Mouse (Mus musculus) intestine, postnatal 0 days (tissue): ENCODE measurements around the gene Cdk17. TPM values are rescaled to one million over a fixed set of nuclear protein-coding genes. Genes with fewer than 3 reads are reported as not detected.
A peak's percentile ranks its signal among the peaks of the same experiment; 100 is the strongest.

ENCODE experiments used
- ATAC-seq: fragments of 200-750 bp; cut with Nextera tagmentation; 2 replicates; pipeline ENCODE4 v1.8.0; 2017; ENCODE audit warnings: mild to moderate bottlenecking, moderate TSS enrichment, moderate library complexity
- H3K27ac ChIP-seq: fragments of 300-500 bp; sonication (generic); 2 replicates; pipeline ENCODE4 v1.5.1; 2014; ENCODE audit warnings: mild to moderate bottlenecking, low read depth, low read length, moderate library complexity
- H3K27me3 ChIP-seq: fragments of 300-500 bp; sonication (generic); replicated peaks from 2 replicates; pipeline ENCODE4 v1.6.1; 2014; ENCODE audit warnings: low read length, mixed read lengths; ENCODE audit not compliant: control insufficient read depth, insufficient read depth
- H3K36me3 ChIP-seq: fragments of 300-500 bp; sonication (generic); 2 replicates; pipeline ENCODE4 v1.6.1; 2014; ENCODE audit warnings: mild to moderate bottlenecking, moderate library complexity; ENCODE audit not compliant: control insufficient read depth, insufficient read depth
- H3K4me1 ChIP-seq: fragments of 300-500 bp; sonication (generic); replicated peaks from 2 replicates; pipeline ENCODE4 v1.6.1; 2014; ENCODE audit warnings: antibody characterized with exemption, low read length, mixed read lengths; ENCODE audit not compliant: control insufficient read depth, insufficient read depth
- H3K4me2 ChIP-seq: fragments of 300-500 bp; sonication (generic); replicated peaks from 2 replicates; pipeline ENCODE4 v1.6.1; 2014; ENCODE audit warnings: low read depth, mild to moderate bottlenecking, moderate library complexity
- H3K4me3 ChIP-seq: fragments of 300-500 bp; sonication (generic); 2 replicates; pipeline ENCODE4 v1.5.1; 2014; ENCODE audit warnings: low read depth, low read length
- H3K9ac ChIP-seq: fragments of 300-500 bp; sonication (generic); 2 replicates; pipeline ENCODE4 v1.6.1; 2014; ENCODE audit warnings: mild to moderate bottlenecking, low read depth, low read length
- H3K9me3 ChIP-seq: fragments of 300-500 bp; sonication (generic); 2 replicates; pipeline ENCODE4 v1.6.1; 2016; ENCODE audit warnings: mixed run types; ENCODE audit not compliant: control insufficient read depth
- CTCF ChIP-seq: sonication (generic); IDR thresholded peaks from 2 replicates; pipeline ENCODE4 v1.5.1; 2016; ENCODE audit warnings: low read depth, mild to moderate bottlenecking, control low read depth, antibody characterized with exemption, moderate library complexity
- WGBS: fragments of 180-500 bp; shearing (Covaris S2); extraction: QIAGEN DNeasy Blood & Tissue Kit; methylation state at CpG from one replicate; pipeline ENCODE4 v1.1.7; 2014; 5-methylcytosine and 5-hydroxymethylcytosine counted together
- polyA plus RNA-seq: library from polyadenylated mRNA; unstranded; fragments of >200 nt; fragmentation: Nextera tagmentation; extraction: Ambion mirVana; gene quantifications from 2 replicates; pipeline ENCODE4 v1.2.1, GENCODE M21; 2015

The Cdk17 gene
- polyA plus RNA-seq, 1 experiment from 2014 or later, result 8.2 TPM

DNA sequence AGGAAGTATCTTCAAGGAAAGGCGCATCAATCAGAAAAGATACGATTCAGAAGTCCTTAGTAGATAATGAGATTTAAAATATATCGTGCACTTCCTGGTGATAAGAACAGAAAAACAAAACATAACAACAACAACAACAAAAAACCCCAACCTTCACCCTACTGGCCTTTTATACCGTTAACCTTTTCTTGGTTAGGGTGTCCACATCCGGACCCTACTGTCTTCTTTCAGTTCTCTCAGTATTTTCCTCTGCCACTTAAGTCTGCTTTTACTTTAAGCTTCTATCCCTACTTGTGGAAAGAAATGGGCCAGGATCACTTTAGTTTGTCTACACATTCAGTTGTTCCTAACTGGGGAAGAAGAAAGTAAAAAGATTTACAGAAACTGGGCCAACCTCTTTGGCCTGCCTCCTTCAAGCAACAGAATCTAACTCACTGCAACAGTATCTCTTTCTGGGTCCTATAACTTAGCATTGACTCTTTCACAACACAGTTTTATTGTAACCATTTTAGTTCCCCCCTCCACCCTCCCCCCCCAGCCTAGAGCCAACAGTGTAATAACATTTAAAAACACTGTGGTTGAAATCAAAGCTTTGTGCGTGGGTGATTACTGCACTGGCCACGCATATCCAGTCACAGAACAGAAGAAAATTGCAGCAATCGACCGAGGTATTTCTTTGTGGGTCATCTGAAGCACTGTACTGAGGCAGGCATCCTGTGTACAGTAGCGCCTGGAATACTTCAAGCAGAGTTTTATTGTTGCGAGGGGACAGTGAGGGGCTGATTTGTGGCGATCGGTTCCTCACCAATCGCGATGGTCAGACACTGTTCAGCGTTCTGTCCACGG, 801 bp upstream of the Cdk17 start:
- Histone ChIP-seq H3K27ac (peak overlapping the region; percentile 23; the same call in 1 of the 2 replicates), H3K9me3 (no peaks in the 10 kb centered on the region), H3K4me2 (peak overlapping the region; percentile 95), H3K4me1 (no peaks in the 10 kb centered on the region), H3K4me3 (peak overlapping the region; percentile 95), H3K36me3 (no peaks in the 10 kb centered on the region), H3K27me3 (no peaks in the 10 kb centered on the region), H3K9ac (no peak overlapping the region)
- TF ChIP-seq CTCF, result no peak
- peak; percentile 62 for ATAC-seq
- 22% methylated on average over 17 of the region's 17 CpGs for WGBS

DNA sequence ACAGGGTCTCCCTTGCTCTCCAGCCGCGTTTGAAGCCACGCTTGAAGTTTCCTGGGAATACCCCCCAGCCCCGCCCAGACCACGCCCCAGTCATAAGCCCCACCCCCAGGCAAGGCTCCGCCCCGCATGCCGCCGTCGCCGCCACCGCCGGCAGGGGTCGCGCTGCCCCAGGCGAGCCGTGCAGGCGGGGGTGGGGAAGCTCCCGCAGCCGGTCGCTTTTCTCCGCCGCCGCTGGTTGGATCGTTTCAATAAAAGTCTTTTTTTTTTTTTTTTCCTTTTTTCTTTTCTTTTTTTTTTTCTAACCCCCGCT, 223 bp upstream of the Cdk17 start:
- ATAC-seq, result peak; percentile 94
- Histone ChIP-seq H3K4me3 (peak overlapping the region; percentile 95), H3K27me3 (no peaks in the 10 kb centered on the region), H3K9me3 (no peaks in the 10 kb centered on the region), H3K36me3 (no peaks in the 10 kb centered on the region), H3K4me1 (no peaks in the 10 kb centered on the region), H3K9ac (peak overlapping the region; percentile 95), H3K27ac (peak overlapping the region; percentile 97), H3K4me2 (peak overlapping the region; percentile 95)
- under 1% methylated on average over 26 of the region's 26 CpGs for WGBS
- peak; percentile 92 for TF ChIP-seq CTCF

DNA sequence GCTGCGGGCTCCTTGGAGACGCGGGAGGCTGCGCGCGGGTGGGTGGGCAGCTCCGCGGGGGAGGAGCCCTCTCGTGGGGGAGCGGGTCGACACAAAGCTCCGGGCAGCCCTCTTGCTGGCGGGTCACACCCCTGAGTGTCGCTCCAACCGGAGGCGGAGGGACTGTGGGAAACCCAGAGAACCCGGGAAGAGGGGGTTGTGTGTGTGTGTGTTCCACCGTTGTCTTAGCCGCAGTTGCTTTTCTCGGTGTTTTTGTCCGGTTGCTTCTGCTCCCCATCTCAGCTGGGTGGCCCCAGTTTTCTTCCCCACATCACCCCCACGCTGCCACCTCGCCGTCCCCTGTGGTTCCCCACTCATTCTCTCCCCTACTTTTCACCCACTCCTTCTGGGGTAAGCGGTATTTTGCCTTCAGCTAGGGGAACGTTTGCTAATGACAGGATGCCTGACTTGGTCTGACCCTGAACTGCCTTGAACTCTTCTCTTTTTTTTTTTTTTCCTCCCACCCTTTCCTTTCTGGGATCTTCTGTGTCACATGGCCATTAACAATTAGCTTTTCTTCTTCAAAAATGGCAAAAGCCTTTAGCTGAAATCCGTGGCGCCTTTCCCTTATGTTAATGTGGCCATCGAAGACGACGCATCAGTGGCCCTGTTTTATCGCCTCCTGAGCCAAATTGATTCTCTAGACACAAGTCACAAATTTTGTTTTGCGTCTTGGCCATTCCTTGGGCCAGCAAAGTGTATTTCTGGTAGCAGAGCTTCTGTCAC, 1.0 kb downstream of the Cdk17 start:
- Histone ChIP-seq H3K4me3 (peak overlapping the region; percentile 95), H3K4me2 (peak overlapping the region; percentile 95), H3K4me1 (no peaks in the 10 kb centered on the region), H3K36me3 (no peaks in the 10 kb centered on the region), H3K27ac (peak overlapping the region; percentile 97), H3K27me3 (no peaks in the 10 kb centered on the region), H3K9me3 (no peaks in the 10 kb centered on the region), H3K9ac (peak overlapping the region; percentile 95)
- ATAC-seq, result peak; percentile 21
- 4% methylated on average over 25 of the region's 33 CpGs for WGBS
- TF ChIP-seq CTCF, result no peak

DNA sequence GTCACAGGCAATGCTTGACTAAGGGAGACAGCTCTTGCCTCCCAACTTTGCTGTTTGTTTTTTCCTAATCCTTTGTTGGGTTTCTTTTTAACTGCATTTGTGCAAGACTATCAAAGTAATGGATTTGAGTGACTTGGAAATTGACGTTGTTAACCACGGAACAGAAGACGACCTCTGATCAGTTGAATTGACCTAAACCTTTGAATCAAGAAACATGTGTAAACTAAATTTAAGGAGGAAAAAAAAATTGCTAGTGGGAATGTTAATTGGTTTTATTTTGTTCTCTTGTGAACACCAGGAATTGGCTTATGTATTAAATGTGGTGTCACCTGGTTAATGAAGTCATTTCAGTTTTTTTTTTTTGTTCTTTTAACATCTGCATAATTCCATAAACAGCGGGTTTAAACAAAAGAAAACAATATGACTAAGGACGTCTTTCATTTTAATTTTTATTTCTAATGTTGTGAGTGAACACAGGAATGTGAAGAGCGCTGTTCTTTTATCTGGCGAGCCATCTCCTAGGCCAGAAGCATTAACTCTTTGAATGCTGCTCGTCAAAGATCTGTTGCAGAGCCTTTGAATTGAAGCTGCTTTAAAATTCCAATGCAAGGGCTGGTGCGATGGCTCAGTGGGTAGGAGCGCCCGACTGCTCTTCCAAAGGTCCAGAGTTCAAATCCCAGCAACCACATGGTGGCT, 1.7 kb downstream of the Cdk17 start:
- Histone ChIP-seq H3K4me1 (no peaks in the 10 kb centered on the region), H3K4me3 (peak overlapping the region; percentile 95), H3K9me3 (no peaks in the 10 kb centered on the region), H3K27ac (peak overlapping the region; percentile 97; the same call in 1 of the 2 replicates), H3K9ac (peak overlapping the region; percentile 95; the same call in 1 of the 2 replicates), H3K36me3 (no peaks in the 10 kb centered on the region), H3K4me2 (peak overlapping the region; percentile 95), H3K27me3 (no peaks in the 10 kb centered on the region)
- TF ChIP-seq CTCF, result no peak
- no peak for ATAC-seq
- WGBS, result 38% methylated on average over 11 of the region's 11 CpGs

DNA sequence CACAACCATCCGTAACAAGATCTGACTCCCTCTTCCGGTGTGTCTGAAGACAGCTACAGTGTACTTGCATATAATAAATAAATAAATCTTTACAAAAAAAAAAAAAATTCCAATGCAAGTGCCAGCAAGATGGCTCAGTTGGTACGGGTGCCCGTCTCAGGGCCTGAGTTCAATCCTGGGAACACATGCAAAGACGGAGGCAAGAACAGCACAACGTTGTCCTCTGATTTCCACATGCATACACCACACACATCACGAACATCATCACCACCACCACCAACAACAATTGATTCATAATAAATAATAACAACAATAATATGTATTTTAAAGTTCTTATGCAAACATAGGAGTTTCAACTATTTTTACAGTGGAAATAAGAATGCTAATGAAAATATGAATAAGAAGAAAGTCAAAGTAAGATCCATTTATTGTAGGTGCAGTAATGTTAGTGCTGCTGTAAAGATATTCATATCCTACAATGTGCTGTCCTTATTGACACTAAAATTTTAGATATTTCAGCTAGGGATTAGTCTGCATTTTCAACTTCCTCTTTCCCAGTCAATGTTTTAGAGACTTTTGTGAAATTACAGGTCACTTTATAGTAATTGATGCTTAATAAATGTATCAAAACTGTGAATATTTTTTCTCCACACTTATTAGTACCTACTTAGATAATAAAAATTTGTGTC, 2.4 kb downstream of the Cdk17 start:
- no peaks in the 10 kb centered on the region for H3K36me3 ChIP-seq
- H3K9me3 ChIP-seq, result no peaks in the 10 kb centered on the region
- 0 out of 2 replicates have a peak overlapping the region, but pooled peaks have one; percentile 95 for H3K4me3 ChIP-seq
- peak overlapping the region; percentile 95; the same call in 1 of the 2 replicates for H3K4me2 ChIP-seq
- ATAC-seq, result no peak
- no peak for TF ChIP-seq CTCF
- 74% methylated on average over 7 of the region's 7 CpGs for WGBS
- no peak overlapping the region for H3K27ac ChIP-seq
- H3K4me1 ChIP-seq, result no peaks in the 10 kb centered on the region
- no peaks in the 10 kb centered on the region for H3K27me3 ChIP-seq
- no peak overlapping the region for H3K9ac ChIP-seq
